Mouse (Mus musculus) megakaryocyte, embryonic 14.5 days (primary cell): ENCODE data around the gene Mras.

Source experiments
- FLI1 ChIP-seq: IDR thresholded peaks from 2 replicates; pipeline ENCODE4 v1.6.1; 2012; ENCODE audit warnings: low read length, inconsistent platforms, mixed read lengths
- GATA1 ChIP-seq: IDR thresholded peaks from 3 replicates; pipeline ENCODE4 v1.6.1; 2012; ENCODE audit warnings: mixed read lengths, low read length, inconsistent platforms, borderline replicate concordance

- no peak for TF ChIP-seq GATA1
- no peak for TF ChIP-seq FLI1
Observed at GRCm38 (mm10) chr9:99437781-99438565, 792 bp upstream of the Mras start.
